Mouse (Mus musculus) lung, adult 18-20 months (tissue): ENCODE results near the gene Mllt11.

ENCODE experiments used
- DNase-seq, 2 experiments: peaks; one replicate each; pipeline ENCODE4 v3.0.0; 2022; ENCODE audit warnings: mixed read lengths in 2 of 2

The Mllt11 gene

GRCm38 (mm10) chr3:95231298-95232221 lies at the start of gene Mllt11:
Gene Mllt11, minus strand, starts transcription at chr3:95232171.
- peak; percentile 64 to 73 for DNase-seq

GRCm38 (mm10) chr3:95281216-95282126 lies 49.5 kb upstream of the Mllt11 start, which contains the start of the genes Mindy1 and Prune1:
Gene Mindy1, plus strand, starts transcription at chr3:95281345.
Gene Prune1, minus strand, starts transcription at chr3:95282076.
- DNase-seq = peak; percentile 99

- DNase-seq = peak; percentile 35 to 47
Observed at GRCm38 (mm10) chr3:95280747-95281146, 48.8 kb upstream of the Mllt11 start.

- no peak for DNase-seq
Observed at GRCm38 (mm10) chr3:95277149-95277551, 45.2 kb upstream of the Mllt11 start.

GRCm38 (mm10) chr3:95276428-95276934 lies 44.5 kb upstream of the Mllt11 start:
- no peak for DNase-seq

- DNase-seq = no peak
Observed at GRCm38 (mm10) chr3:95275161-95275560, 43.2 kb upstream of the Mllt11 start.

- DNase-seq = no peak
Observed at GRCm38 (mm10) chr3:95274453-95274852, 42.5 kb upstream of the Mllt11 start.

- DNase-seq = no peak
Observed at GRCm38 (mm10) chr3:95273471-95273870, 41.5 kb upstream of the Mllt11 start.

- no peak for DNase-seq
Observed at GRCm38 (mm10) chr3:95270766-95271364, 38.9 kb upstream of the Mllt11 start.

GRCm38 (mm10) chr3:95269789-95270188 lies 37.8 kb upstream of the Mllt11 start:
- no peak for DNase-seq

- DNase-seq = peak; percentile 14 to 45
Observed at GRCm38 (mm10) chr3:95267855-95268254, 35.9 kb upstream of the Mllt11 start.

GRCm38 (mm10) chr3:95266052-95266451 lies 34.1 kb upstream of the Mllt11 start:
- DNase-seq = no peak

- no peak for DNase-seq
Observed at GRCm38 (mm10) chr3:95264724-95265123, 32.8 kb upstream of the Mllt11 start.

- peak; percentile 72 to 83 for DNase-seq
Observed at GRCm38 (mm10) chr3:95263089-95263739, 31.2 kb upstream of the Mllt11 start.

- DNase-seq = no peak
Observed at GRCm38 (mm10) chr3:95261975-95262374, 30.0 kb upstream of the Mllt11 start.

GRCm38 (mm10) chr3:95256931-95257330 lies 25.0 kb upstream of the Mllt11 start:
- no peak for DNase-seq

- DNase-seq = peak; percentile 53 to 67
Observed at GRCm38 (mm10) chr3:95250783-95251424, 18.9 kb upstream of the Mllt11 start, which contains the start of gene Bnipl. Gene Bnipl, minus strand, starts transcription at chr3:95251193.

GRCm38 (mm10) chr3:95250361-95250760 lies 18.4 kb upstream of the Mllt11 start:
- DNase-seq = no peak

- DNase-seq = no peak
Observed at GRCm38 (mm10) chr3:95247660-95248336, 15.8 kb upstream of the Mllt11 start.

GRCm38 (mm10) chr3:95246465-95247231 lies 14.7 kb upstream of the Mllt11 start:
- peak; percentile 71 to 76 for DNase-seq
